Mouse (Mus musculus) megakaryocyte-erythroid progenitor cell, adult 5-6 weeks (primary cell): Measurements from ENCODE around the gene Pdzrn3. TPM values are rescaled to one million over a fixed set of nuclear protein-coding genes. Genes with fewer than 3 reads are reported as not detected.

Source experiments
- ATAC-seq: replicated peaks from 2 replicates; pipeline ENCODE4 v1.8.0; 2016; ENCODE audit warnings: mild to moderate bottlenecking, inconsistent platforms; ENCODE audit not compliant: severe bottlenecking, poor library complexity, low FRiP score, low TSS enrichment
- total RNA-seq, 2 experiments: library from RNA; stranded (forward) in 1 of 2; stranded (reverse) in 1 of 2; fragments of 200-1000, 215-1000 nt in 1 of 2; fragments of >200 nt in 1 of 2; fragmentation: Nextera tagmentation in 1 of 2; gene quantifications; 2 replicates each; pipeline ENCODE4 v1.2.3; 2014 to 2017

The Pdzrn3 gene
- total RNA-seq, 2 experiments from 2014 or later, result not detected

DNA sequence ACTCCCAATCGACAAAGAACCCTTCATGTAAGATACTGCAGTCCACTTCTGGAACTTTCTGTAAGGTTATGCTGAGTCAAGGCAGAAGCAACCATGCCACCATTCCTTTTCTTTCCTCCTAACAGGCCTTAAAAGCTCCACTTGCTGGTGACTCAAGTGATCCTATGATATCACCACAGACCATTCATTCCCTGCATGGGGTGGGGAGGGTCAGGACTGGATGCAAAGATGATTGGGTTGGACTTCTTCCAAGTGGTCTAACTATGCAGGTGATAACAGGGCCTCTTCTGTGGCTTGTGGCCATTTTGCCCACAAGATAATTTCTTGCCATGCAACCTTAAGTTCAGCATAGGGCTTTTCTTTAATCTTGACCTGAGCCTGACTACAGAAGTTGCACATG lies 42.0 kb downstream of the Pdzrn3 start:
- ATAC-seq, result peak; percentile 86

GRCm38 (mm10) chr6:101334495-101334894 lies 43.2 kb downstream of the Pdzrn3 start:
- no peak for ATAC-seq

- no peak for ATAC-seq
These were observed 47.3 kb downstream of the Pdzrn3 start for GRCm38 (mm10) chr6:101330392-101330791.

- no peak for ATAC-seq
These were observed 48.2 kb downstream of the Pdzrn3 start for GRCm38 (mm10) chr6:101329499-101329898.

DNA sequence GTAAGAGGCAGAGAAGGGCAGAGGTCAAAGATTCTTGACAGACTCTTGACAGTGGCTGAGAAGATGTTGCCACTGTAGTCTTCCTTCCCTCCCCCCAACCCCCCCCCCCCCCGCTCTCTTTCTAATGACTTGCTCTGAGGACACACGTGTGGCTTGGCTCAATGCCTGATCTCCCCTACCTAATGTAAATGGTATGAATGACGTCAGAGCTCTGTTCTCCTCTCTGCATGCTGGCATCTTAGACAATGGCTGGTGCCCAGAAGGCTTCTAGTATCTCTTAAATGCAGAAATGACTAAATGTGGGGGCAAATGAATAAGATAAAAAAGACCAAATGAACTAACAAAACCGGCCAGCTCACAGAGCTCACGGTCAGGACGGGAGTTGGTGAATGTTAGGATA lies 49.2 kb downstream of the Pdzrn3 start:
- peak; percentile 83 for ATAC-seq

GRCm38 (mm10) chr6:101327741-101328140 lies 50.0 kb downstream of the Pdzrn3 start:
- ATAC-seq, result no peak

DNA sequence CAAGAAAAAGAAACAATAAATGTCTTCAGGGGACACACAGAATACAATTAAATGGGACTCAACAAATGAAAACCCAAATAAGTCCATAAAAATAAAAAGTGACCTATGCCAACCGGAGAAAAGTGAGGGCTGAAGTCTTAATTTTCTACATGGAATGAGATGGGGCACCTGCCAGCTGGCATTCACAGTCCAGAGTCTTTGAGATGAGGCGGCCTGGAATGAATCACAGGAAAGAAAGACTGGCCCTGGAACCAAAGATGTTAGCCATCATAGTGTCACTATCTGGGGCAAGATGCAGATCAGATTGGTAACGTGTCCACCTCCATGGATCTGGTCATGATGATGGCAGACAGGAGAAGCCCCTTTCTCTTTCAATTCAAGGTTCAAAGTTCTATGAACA lies 50.5 kb downstream of the Pdzrn3 start:
- no peak for ATAC-seq

DNA sequence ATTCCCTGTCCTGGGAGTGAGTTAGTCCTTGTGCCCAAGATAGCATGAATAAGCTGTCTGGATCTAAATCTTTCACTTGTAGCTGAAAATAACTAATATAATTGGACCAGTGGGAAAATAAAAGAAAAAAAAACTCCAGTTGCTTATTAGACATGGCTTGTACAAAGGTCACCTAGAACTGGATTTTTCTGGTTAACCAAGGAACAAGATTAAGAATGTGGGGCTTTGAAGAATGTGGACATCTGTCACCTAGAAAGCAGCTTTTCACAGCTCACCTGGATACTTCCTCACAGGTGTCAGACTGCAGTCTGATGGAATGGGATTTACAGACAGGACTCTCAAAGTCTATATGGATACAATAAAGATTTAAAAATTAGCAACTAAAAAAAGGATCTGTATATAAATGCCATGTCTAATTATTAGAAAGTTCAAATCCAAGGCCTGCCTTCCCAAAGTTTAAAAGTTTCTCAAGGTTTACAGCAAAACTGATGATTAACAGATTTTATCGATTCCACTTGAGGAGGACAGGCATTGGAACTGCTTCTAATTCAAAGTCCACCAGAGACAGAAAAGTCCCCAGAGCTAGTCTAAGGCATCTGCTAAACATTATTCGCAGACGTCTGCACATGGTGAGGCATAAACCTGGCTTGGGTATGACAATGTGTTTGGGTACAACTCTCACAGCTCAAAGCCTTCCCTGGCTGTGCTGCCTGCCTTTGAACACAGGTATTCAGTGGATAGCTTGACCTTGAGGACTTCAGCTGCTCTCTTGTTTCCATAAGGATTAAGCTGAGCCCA lies 51.7 kb downstream of the Pdzrn3 start:
- ATAC-seq, result no peak

GRCm38 (mm10) chr6:101322580-101322979 lies 55.1 kb downstream of the Pdzrn3 start:
- ATAC-seq, result no peak

GRCm38 (mm10) chr6:101320386-101320785 lies 57.3 kb downstream of the Pdzrn3 start:
- no peak for ATAC-seq

DNA sequence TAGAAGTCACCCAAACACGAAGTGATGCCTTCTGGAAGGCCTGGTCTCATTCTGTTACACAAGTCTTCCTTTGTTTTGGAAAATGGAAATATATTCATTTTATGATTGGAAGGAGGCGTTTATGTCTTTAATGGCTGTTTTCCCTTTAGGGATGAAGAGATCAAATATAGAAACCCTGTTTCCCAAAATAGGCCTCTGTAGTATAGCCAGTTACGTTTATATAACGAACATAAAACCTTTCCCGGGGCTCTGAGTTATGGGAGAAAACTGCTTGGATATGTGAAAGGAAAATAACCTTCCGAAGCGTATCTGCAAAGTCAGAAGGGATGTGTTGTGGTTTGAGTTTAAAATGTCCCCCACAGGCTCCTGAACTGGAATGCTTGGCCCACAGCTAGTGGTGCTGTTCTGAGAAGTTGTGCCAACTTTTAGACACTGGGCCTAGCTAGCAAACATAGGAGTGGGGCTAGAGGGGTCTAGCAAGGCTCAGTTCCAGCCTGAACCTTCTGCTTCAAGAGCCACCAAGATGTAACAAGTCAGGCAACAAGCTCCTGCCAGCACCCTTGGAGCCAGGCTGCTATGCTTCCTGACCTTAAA lies 58.2 kb downstream of the Pdzrn3 start:
- no peak for ATAC-seq

DNA sequence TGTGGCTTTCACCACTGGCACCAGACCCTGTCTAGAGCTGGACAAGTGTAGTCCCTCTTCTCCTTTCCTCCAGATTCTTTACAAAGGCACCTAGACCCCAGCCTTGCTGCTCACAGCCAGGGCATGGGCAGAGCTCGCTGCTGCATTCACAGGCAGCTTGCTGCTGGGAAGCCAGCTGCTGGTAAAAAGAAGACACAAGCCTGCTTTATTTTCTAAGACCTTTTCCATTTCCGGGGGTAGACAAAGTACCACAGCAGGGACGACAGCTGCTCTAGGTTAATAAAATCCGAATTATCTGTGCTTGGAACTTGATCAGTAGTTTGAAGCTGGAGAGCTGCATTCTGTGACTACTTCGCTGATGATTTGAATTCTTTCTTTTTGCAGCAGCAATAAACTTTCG lies 59.2 kb downstream of the Pdzrn3 start:
- no peak for ATAC-seq

DNA sequence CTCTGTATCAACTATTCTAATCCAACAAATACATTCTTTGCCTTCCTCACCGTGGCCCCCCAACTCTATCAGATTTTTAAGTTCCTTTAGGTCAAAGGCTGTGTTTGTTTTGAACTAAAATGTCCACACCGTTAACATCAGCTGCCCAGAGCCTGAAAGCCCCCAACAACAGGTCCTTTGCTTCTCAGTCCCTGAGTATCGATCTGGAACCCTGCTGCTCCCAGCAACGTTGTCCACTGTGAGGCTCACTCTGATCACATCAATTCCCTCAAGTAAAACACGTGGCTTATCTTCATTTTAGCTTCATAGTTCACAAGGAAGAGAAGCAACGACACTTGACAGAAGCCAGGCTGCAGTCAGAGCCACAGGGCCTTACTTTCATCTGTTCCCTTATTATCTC lies 66.3 kb downstream of the Pdzrn3 start:
- no peak for ATAC-seq

- ATAC-seq, result no peak
These were observed 67.2 kb downstream of the Pdzrn3 start for GRCm38 (mm10) chr6:101310491-101310890.

DNA sequence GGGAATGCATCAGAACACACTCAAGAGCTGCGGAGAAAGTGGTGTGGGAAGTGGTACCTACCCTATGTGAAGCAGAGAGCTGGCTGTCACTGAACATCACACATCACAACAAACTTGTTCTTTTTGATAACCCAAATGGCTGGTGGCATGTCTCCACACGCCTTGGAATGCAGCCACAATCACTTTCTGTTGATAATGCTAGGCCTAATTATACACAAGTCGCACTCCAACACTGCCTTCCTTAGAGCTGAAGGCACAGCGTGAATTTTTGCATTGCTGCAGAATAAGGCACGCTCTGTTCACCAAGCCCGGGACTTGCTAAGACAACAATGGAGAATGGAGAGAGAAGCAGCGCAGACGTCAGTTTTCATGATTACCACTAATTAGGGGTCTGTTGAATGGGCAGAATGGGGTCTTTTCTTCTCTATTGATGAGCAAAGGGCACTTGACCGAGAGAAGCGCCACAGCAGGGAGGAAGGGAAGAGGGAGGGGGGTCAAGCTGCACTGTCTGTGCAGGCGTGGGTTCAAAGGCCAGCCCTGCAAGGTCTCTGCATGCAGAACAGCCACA lies 69.6 kb downstream of the Pdzrn3 start:
- ATAC-seq, result peak; percentile 43

- ATAC-seq, result no peak
These were observed 70.9 kb downstream of the Pdzrn3 start for GRCm38 (mm10) chr6:101306834-101307233.

- ATAC-seq, result no peak
These were observed 72.2 kb downstream of the Pdzrn3 start for GRCm38 (mm10) chr6:101305543-101305942.

DNA sequence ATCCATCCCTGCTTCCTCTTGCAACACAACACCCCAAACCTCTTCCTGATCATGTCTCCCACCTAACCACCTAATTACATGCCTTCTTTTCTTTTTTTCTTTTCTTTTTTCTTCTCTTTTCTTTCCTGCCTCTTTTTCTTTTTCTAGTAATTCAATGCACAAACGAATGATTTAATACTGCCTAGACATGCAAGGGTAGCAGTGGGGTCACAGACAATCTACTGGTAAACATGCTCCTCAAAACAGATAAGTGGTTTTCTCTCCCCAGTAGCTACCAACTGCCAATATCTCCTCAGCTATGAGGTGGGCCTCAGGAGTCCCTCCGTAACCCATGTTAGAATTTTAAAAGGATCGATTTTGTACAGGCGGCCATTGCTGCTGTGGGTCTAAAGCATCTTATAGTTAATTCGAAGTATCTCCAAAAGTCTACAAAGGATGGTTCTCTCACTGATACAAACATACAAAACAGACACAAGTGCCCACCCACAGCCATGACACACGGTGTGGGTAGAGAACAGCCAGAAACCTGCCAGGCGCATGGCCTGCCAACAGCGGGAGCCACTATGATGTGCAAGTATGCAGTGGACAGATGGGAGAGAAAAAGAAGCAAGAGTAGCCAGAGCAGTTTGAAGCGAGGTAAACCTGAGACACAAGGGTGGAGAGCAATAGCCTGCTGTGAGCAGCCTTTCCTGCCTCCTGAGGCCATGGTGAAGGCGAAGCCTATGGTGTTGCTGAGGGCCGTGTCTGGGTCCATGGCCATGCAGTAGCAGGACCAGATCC lies 73.5 kb downstream of the Pdzrn3 start:
- ATAC-seq, result 0 out of 2 replicates have a peak, but pooled peaks have one; percentile 16

- ATAC-seq, result peak; percentile 23; the same call in 1 of the 2 replicates
These were observed 74.2 kb downstream of the Pdzrn3 start for GRCm38 (mm10) chr6:101303501-101303900.

DNA sequence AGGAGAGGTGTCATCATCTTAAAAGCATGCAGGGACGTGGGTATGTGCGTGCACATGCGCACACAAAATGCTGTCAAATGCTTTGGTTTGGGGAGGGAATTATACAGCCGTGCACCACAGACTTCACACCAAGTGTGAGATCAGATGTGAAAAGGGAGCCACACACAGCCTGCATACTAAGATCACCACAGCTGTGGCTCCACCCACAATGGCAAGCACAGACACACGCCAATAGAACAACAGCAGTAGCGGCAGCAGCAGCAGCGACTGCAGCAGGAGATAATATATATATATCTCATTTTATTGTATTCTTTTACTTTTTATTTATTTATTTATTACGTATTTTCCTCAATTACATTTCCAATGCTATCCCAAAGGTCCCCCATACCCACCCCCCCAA lies 76.5 kb downstream of the Pdzrn3 start:
- ATAC-seq, result peak; percentile 78
